Mouse (Mus musculus) cerebellum, postnatal 14 days (tissue): Measurements from ENCODE around the gene Nipbl.
A peak's percentile ranks its signal among the peaks of the same experiment; 100 is the strongest.
"Not testable (repeated sequence)": the region's sequence is repeated elsewhere in the genome, so short reads cannot be mapped to it uniquely, and the experiment has no call there.

Experiments
- DNase-seq, 2 experiments: peaks; one replicate each; pipeline ENCODE4 v3.0.0; 2021; ENCODE audit warnings: mixed read lengths in 2 of 2

Nipbl gene

GRCm38 (mm10) chr15:8291251-8291650, 153.0 kb downstream of the Nipbl start:
- peak in 1 of 2 experiments; percentile 25 for DNase-seq

GRCm38 (mm10) chr15:8282155-8282554, 162.1 kb downstream of the Nipbl start:
- no peak for DNase-seq

DNA sequence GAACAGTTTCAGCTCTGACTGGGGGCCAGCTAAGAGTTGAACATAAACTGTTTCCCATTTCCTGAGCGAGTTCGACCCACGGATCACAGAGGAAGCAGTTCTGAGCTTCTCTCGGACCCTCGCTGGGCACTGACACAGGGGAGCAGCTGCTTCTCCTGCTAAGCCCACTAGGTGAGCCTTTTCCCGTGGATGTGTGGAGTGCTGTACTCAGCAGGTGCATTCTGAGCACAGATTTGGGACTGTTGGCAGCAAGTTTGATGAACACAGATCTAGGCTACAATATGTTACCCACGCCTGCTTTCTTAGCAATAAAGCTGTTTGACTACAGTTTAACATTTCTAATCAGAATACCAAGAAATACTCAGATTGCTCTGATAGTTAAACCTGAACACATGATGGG, 162.6 kb downstream of the Nipbl start:
- peak; percentile 18 to 53 for DNase-seq

GRCm38 (mm10) chr15:8279929-8280610, 164.2 kb downstream of the Nipbl start:
- DNase-seq = peak; percentile 55 to 63

DNA sequence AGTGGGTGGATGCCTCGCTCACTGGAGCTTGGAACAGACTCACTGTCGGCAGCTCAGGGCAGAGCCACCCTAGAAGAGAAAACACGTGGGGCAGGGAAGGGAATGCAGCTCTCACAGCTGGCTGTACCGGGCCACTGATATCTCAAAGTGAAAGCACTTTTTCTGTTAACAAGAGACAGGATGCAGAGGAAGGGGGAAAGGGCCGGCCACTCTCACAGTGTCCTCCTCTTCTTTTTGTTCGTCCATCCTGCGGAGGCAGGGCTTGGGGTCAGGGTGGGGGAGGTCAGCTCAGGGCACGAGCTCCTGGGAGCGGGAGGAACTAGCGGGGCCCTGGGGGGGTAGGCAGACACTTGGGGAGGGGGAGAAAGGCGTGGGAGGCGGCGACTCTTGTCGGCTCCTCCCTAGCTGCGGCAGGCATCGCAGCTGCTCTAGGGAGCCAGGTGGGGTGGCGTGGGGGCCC, 164.9 kb downstream of the Nipbl start:
- peak in 1 of 2 experiments; percentile 13 for DNase-seq

DNA sequence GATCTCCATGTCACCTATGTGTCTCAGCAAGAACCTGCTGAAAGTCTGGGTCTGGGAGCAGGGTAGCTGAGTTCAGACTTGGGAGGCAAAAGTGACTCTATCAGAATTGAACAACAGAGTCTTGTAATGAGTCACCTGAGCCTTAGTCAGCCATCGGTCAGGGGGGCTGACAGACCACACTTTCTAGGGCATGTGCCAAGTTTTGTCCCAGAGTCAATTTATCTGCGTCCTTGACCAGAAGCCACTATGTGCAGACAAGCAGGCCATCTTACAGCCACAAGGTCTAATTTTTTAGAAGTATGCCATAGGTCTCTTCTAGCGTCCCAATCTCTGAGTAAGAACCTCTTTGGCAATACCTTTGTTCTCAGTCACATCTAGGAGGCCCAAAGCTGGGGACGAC, 166.3 kb downstream of the Nipbl start:
- DNase-seq = not testable (repeated sequence)

- no peak for DNase-seq
Observed at GRCm38 (mm10) chr15:8271952-8272351, 172.3 kb downstream of the Nipbl start.

- no peak for DNase-seq
Observed at GRCm38 (mm10) chr15:8268231-8268630, 176.0 kb downstream of the Nipbl start.

GRCm38 (mm10) chr15:8267211-8267610, 177.1 kb downstream of the Nipbl start:
- no peak for DNase-seq

- no peak for DNase-seq
Observed at GRCm38 (mm10) chr15:8265946-8266345, 178.3 kb downstream of the Nipbl start.
